Mouse (Mus musculus) lung, embryonic 16.5 days (tissue): ENCODE results near the gene Fto. TPM values are rescaled to one million over a fixed set of nuclear protein-coding genes. Genes with fewer than 3 reads are reported as not detected.

Experiments used
- ATAC-seq: fragments of 200-750 bp; cut with Nextera tagmentation; 2 replicates; pipeline ENCODE4 v1.8.0; 2017; ENCODE audit warnings: low read depth, mild to moderate bottlenecking, moderate library complexity
- H3K27ac ChIP-seq: fragments of 300-500 bp; sonication (generic); 2 replicates; pipeline ENCODE4 v1.5.1; 2014; ENCODE audit warnings: mild to moderate bottlenecking, control low read depth, low read length
- H3K27me3 ChIP-seq: fragments of 300-500 bp; sonication (generic); 2 replicates; pipeline ENCODE4 v1.6.1; 2014; ENCODE audit warnings: low read depth, low read length, mixed read lengths; ENCODE audit not compliant: control insufficient read depth, insufficient read depth
- H3K36me3 ChIP-seq: fragments of 300-500 bp; sonication (generic); 2 replicates; pipeline ENCODE4 v1.6.1; 2014; ENCODE audit warnings: low read length; ENCODE audit not compliant: control insufficient read depth, insufficient read depth
- H3K4me1 ChIP-seq: fragments of 300-500 bp; sonication (generic); replicated peaks from 2 replicates; pipeline ENCODE4 v1.6.1; 2014; ENCODE audit warnings: low read length, mixed read lengths; ENCODE audit not compliant: control insufficient read depth, insufficient read depth
- H3K4me2 ChIP-seq: fragments of 300-500 bp; sonication (generic); 2 replicates; pipeline ENCODE4 v1.6.1; 2014; ENCODE audit warnings: low read depth, low read length, control low read depth
- H3K4me3 ChIP-seq: fragments of 300-500 bp; sonication (generic); 2 replicates; pipeline ENCODE4 v1.5.1; 2014; ENCODE audit warnings: mild to moderate bottlenecking, low read length, control low read depth
- H3K9ac ChIP-seq: fragments of 300-500 bp; sonication (generic); 2 replicates; pipeline ENCODE4 v1.6.1; 2014; ENCODE audit warnings: low read length, control low read depth
- H3K9me3 ChIP-seq: fragments of 300-500 bp; sonication (generic); 2 replicates; pipeline ENCODE4 v1.6.1; 2016; ENCODE audit warnings: low read length; ENCODE audit not compliant: control insufficient read depth
- WGBS: fragments of 180-500 bp; shearing (Covaris S2); extraction: QIAGEN DNeasy Blood & Tissue Kit; methylation state at CpG from one replicate; pipeline ENCODE4 v1.1.7; 2014; 5-methylcytosine and 5-hydroxymethylcytosine counted together
- polyA plus RNA-seq: library from polyadenylated mRNA; unstranded; fragments of >200 nt; fragmentation: Nextera tagmentation; extraction: Ambion mirVana; gene quantifications from 2 replicates; pipeline ENCODE4 v1.2.1, GENCODE M21; 2015

The Fto gene
- polyA plus RNA-seq, 1 experiment from 2014 or later = 97.2 TPM

DNA sequence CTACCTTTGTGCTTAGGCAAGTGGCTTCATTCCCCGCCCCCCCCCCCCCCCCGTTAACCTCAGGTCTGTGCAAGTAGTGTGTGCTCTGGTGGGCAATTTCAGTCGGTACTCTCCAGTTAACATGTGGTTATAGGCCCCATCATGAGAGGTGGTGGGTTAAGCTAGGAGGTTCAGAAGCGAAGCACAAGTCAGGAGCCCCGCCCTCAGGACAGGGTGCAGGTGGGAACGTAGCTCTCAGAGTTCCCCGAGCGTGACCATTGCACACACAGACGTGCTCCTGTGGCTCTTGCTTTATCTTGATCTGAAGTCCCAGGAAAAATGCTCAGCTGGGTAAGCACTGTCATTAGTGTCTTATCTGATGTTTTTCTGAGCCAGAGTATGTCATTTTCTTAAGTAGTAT, 224.8 kb downstream of the Fto start:
- no peak overlapping the region for H3K9ac ChIP-seq
- no peaks in the 10 kb centered on the region for H3K9me3 ChIP-seq
- H3K4me3 ChIP-seq = no peak overlapping the region
- WGBS = 48% methylated on average over 9 of the region's 9 CpGs
- peak; percentile 36; the same call in 1 of the 2 replicates for ATAC-seq
- no peak overlapping the region; the same call in 1 of the 2 replicates for H3K27ac ChIP-seq
- H3K27me3 ChIP-seq = no peaks in the 10 kb centered on the region
- H3K36me3 ChIP-seq = no peaks in the 10 kb centered on the region
- no peak overlapping the region for H3K4me2 ChIP-seq
- H3K4me1 ChIP-seq = peaks cover 19% of the 10 kb centered on the region

DNA sequence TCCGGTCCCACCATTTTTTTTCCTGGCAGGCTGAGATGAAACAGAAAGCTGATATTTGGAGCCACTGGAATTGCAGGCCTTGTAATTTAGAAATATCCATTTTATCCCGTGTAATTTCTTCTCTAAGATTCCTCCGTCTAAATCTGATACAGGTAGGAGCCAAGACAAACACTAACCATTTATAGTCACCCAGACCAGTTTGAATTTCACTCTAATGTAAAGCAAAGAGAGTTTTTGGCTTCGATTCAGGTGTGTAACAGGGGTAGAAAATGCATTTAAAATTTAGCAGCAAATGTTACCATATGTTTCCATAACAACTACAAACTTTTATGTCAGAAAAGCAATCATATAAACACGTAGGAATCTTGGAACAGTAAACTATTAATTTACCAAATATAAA, 225.6 kb downstream of the Fto start:
- WGBS = 57% methylated on average over 5 of the region's 5 CpGs

DNA sequence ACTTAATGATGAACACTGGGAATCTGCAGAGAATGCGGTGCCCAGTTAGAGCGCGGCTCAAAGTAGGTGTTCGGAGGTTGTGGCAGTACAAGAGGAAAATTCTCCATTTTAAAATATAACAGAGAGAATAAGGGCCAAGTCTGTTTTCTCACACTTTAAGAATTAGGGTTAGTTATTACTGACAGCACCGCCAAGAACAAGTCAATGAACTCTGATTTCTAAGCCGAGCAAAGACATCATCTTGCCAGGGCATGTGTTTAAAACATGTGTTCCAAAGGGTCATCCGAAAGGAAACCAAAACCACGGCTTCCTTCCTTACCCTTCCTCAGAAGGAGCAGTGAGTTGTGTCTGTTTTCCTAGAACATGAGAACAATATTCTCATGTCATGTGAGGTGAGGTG, 226.3 kb downstream of the Fto start:
- Histone ChIP-seq H3K9ac (no peak overlapping the region), H3K27me3 (no peaks in the 10 kb centered on the region), H3K36me3 (no peaks in the 10 kb centered on the region), H3K9me3 (no peaks in the 10 kb centered on the region), H3K4me3 (no peak overlapping the region), H3K27ac (no peak overlapping the region), H3K4me2 (no peak overlapping the region), H3K4me1 (peaks cover 14% of the 10 kb centered on the region)
- 82% methylated on average over 8 of the region's 8 CpGs for WGBS
- ATAC-seq = no peak

More for the DNA sequence above, 225.6 kb downstream of the Fto start:
- Histone ChIP-seq H3K27me3 (no peaks in the 10 kb centered on the region), H3K27ac (peak overlapping the region; percentile 78), H3K4me2 (no peak overlapping the region), H3K9ac (no peak overlapping the region), H3K9me3 (no peaks in the 10 kb centered on the region), H3K36me3 (no peaks in the 10 kb centered on the region), H3K4me3 (no peak overlapping the region), H3K4me1 (peaks cover 14% of the 10 kb centered on the region)
- no peak for ATAC-seq

DNA sequence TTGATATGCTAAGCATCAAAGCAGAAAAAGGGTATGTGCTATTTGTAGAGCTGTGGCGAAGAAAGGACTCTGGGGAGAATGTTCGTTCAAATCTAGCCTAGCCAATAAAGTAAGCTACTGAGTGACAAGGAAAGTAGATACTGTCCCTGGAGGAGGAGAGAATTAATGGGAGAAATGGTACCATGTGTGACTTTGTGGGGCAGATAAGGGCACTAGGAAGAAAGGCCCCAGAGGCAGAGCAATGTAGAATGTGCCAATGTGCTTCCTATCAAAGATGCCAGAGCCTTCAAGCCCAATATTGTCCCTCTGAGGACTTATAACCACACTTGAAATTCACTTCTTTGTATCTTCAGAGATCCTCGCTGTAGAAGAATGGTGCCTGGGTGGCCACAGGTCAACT, 227.9 kb downstream of the Fto start:
- Histone ChIP-seq H3K9me3 (no peaks in the 10 kb centered on the region), H3K9ac (no peak overlapping the region), H3K4me3 (no peak overlapping the region), H3K4me2 (no peak overlapping the region), H3K36me3 (no peaks in the 10 kb centered on the region), H3K27me3 (no peaks in the 10 kb centered on the region), H3K27ac (no peak overlapping the region), H3K4me1 (peaks cover 14% of the 10 kb centered on the region)
- WGBS = 88% methylated on average over 3 of the region's 3 CpGs
- ATAC-seq = no peak

DNA sequence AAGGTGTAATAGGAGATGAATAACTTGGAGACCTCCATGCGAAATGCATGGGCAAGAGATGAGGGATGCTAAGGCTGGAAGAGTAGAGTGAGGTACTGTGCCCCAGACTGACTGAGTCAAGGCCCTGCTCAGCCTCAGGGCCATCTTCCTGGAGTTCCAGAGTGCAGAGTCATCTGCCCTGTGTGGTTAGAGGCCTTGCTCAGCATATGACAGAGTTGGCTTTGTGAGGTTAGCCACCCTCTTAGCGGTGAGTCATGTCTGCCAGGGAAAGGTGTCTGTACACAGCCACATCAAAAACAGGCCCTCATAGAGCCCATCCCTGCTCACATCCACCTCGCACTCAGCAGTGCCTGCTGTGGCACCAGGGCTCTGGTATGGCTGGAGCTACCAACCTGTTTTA, 232.2 kb downstream of the Fto start:
- WGBS = 84% methylated on average over 3 of the region's 3 CpGs
- H3K4me2 ChIP-seq = no peak overlapping the region
- H3K9me3 ChIP-seq = no peaks in the 10 kb centered on the region
- no peaks in the 10 kb centered on the region for H3K36me3 ChIP-seq
- no peak overlapping the region for H3K9ac ChIP-seq
- H3K27ac ChIP-seq = no peak overlapping the region
- no peak for ATAC-seq
- H3K4me3 ChIP-seq = no peak overlapping the region
- no peaks in the 10 kb centered on the region for H3K27me3 ChIP-seq
- no peaks in the 10 kb centered on the region for H3K4me1 ChIP-seq

DNA sequence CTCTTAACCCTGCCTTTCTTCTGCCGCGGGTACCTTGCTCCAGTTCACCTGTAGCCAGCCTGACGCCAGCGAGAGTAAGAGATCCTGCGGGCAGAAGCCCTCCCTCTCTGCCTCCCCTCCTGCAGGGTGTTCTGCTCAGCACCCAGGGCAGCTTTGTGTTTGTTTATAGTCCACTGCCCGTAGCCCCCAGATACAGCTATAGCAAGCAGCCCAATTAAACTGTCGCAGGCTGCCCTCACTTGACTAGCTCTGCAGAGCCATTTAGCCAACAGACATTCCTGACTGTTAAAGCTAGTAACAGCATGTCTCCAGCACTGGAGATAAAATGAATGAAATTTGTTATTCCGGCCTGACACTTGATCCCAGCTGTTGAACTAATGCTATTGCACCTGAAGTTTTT, 233.3 kb downstream of the Fto start:
- ATAC-seq = no peak

DNA sequence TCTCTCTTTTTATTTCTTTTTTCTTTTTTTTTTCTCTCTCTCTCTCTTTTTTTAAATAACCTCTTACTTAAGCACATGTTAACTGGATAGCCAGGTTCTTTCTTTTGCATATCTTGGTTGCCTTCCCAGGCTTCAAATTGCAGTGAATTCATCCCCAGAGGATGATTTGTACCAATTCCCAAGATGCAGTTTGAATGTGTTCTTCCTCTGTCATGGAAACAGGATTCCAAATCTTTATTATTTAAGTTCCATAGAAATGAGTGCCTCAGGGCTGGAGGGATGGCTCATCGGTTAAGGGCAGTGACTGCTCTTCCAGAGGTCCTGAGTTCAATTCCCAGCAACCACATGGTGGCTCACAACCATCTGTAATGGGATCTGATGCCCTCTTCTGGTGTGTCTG, 236.8 kb downstream of the Fto start:
- ATAC-seq = no peak
- H3K4me3 ChIP-seq = no peak overlapping the region
- H3K9me3 ChIP-seq = no peaks in the 10 kb centered on the region
- H3K27me3 ChIP-seq = no peaks in the 10 kb centered on the region
- WGBS = 97% methylated on average over 1 of the region's 1 CpGs
- no peak overlapping the region for H3K27ac ChIP-seq
- H3K9ac ChIP-seq = no peak overlapping the region
- no peak overlapping the region for H3K4me2 ChIP-seq
- H3K36me3 ChIP-seq = no peaks in the 10 kb centered on the region
- peaks cover 3% of the 10 kb centered on the region; the same call in 1 of the 2 replicates for H3K4me1 ChIP-seq

More for the DNA sequence above, 233.3 kb downstream of the Fto start:
- H3K4me3 ChIP-seq = no peak overlapping the region
- H3K4me2 ChIP-seq = no peak overlapping the region
- H3K27me3 ChIP-seq = no peaks in the 10 kb centered on the region
- H3K27ac ChIP-seq = no peak overlapping the region
- no peak overlapping the region for H3K9ac ChIP-seq
- no peaks in the 10 kb centered on the region for H3K9me3 ChIP-seq
- H3K4me1 ChIP-seq = no peaks in the 10 kb centered on the region
- no peaks in the 10 kb centered on the region for H3K36me3 ChIP-seq
- 53% methylated on average over 8 of the region's 8 CpGs for WGBS

DNA sequence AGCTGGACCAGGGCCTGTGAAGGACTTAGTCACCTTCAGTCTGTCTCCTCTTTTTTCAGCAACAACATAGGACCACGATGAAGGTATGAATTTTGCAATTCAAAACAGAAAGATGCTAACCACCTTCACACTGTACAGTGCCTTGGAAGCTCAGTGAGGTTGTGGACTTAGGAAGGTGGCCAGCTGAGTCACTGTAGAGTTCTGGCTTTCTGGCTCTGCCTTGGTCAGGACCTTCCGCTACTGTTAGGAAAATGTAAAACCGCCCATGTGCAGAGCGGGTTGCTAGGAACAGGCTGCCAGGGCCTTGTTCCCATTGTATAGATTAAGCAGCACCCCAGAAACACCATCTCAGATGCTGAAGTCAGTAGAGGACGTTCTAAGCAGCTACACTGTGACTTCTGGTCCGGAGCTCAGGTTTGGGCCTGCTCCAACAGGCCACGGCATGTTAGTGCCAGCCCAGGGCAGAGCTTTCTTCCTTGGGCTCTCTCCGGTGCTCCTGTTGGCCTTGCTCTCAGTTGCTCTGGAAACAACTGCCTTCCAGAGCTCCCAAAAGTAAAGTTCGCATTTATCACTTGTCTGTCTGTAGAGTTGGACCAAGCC, 237.9 kb downstream of the Fto start:
- H3K27ac ChIP-seq = no peak overlapping the region

DNA sequence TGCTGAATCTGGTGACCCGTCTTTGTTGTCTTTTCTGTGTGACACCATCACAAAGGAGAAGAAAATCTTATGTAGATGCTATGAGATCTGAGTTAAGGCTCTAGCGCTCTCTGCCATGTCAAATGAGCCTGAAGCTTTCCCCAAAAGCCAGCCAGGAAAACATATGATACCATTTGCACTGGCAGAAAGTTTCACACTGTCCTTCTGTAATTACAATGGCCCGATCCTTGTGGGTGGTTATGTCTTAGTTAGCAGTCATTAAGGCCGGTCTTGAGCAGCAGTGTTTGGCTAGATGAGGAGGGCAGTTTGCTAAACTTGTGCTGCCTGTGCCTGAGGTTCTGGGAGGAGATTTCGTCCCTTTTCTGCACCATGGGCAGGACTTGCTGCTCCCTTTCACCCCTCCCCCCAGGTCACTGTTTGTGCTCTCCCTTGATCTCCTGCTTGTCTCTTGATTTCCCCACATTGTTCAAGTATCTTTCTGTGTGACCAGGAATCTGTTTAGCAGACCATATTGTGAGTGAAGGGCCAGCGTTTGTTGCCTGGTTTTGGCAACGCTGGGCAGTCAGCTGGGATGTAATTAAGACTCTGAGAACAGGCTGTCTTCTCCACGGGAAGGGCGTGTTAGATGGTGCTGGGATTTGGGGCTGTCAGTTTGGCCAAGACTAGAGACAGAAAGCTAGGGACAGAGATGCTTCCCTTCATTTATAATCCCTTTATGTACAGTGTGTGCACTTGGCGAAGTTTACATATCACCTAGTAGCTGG, 238.6 kb downstream of the Fto start:
- no peak overlapping the region for H3K27ac ChIP-seq
- WGBS = 61% methylated on average over 10 of the region's 10 CpGs
- no peak for ATAC-seq
- H3K4me3 ChIP-seq = no peak overlapping the region
- H3K27me3 ChIP-seq = no peaks in the 10 kb centered on the region
- no peak overlapping the region for H3K4me2 ChIP-seq
- no peaks in the 10 kb centered on the region for H3K9me3 ChIP-seq
- H3K4me1 ChIP-seq = peaks cover 3% of the 10 kb centered on the region; the same call in 1 of the 2 replicates
- H3K36me3 ChIP-seq = no peaks in the 10 kb centered on the region
- no peak overlapping the region for H3K9ac ChIP-seq

More for the DNA sequence above, 237.9 kb downstream of the Fto start:
- WGBS = 79% methylated on average over 9 of the region's 9 CpGs
- ATAC-seq = no peak
- H3K36me3 ChIP-seq = no peaks in the 10 kb centered on the region
- H3K9ac ChIP-seq = no peak overlapping the region
- H3K27me3 ChIP-seq = no peaks in the 10 kb centered on the region
- H3K9me3 ChIP-seq = no peaks in the 10 kb centered on the region
- no peak overlapping the region for H3K4me3 ChIP-seq
- peaks cover 3% of the 10 kb centered on the region; the same call in 1 of the 2 replicates for H3K4me1 ChIP-seq
- H3K4me2 ChIP-seq = no peak overlapping the region
